Mouse (Mus musculus): Measurements from ENCODE around the gene Rexo5. TPM values are rescaled to one million over a fixed set of nuclear protein-coding genes. Genes with fewer than 3 reads are reported as not detected.

The Rexo5 gene
- polyA plus RNA-seq, 1 experiment from 2014 or later, result 24.8 TPM

GRCm38 (mm10) chr7:119897521-119898109, 103.8 kb downstream of the Rexo5 start:
- H3K9ac ChIP-seq (ENCODE audit: low read length), result no peak overlapping the region
- H3K27ac ChIP-seq (replicated peaks; ENCODE audit: low read depth, low read length), result no peak overlapping the region
- H3K4me3 ChIP-seq (ENCODE audit: low read depth, low read length), result no peak overlapping the region
- H3K4me2 ChIP-seq (ENCODE audit: low read depth, severe bottlenecking), result no peak overlapping the region
- no peak for ATAC-seq (ENCODE audit: insufficient number of reproducible peaks, low FRiP score, low TSS enrichment, low read depth)
- DNase-seq (ENCODE audit: low spot score), result no peak
- WGBS, result 92% methylated on average over 8 of the region's 8 CpGs
- H3K27me3 ChIP-seq (ENCODE audit: control insufficient read depth, insufficient read depth, low read length), result no peaks in the 10 kb centered on the region
- H3K9me3 ChIP-seq (ENCODE audit: control insufficient read depth, low read length), result no peaks in the 10 kb centered on the region
- H3K36me3 ChIP-seq (ENCODE audit: control insufficient read depth, insufficient read depth, low read length), result no peaks in the 10 kb centered on the region
- no peaks in the 10 kb centered on the region for H3K4me1 ChIP-seq (ENCODE audit: control insufficient read depth, insufficient read depth, low read length)

DNA sequence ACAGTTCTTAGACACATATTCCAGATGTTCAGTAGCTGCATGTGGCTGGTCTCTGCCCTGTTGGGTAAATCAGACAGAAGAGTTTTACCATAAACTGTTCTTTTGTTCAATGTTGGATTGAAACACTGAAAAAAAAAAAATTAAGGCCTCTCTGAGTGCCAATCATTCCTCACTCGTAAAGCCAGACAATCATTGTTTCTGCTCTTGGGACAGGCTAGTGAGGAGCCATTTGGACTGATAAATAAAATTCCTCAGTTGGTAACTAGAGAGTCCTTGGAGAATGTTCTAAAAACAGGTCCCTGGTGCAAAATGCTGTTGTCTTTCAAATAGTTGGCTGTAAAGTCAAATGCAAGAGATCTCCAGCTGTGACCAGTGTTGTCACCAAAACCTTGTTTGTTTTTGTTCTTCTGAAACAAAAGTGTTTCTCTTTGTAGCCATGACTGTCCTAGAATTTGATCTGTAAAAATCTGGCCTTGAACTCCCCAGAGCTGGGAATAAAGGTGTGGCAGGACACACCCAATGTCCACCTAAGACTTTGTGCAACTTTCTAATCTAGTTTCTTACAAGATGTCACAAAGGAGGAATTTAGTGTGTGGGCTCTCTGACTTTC, 104.5 kb downstream of the Rexo5 start:
- DNase-seq (ENCODE audit: low spot score), result no peak
- no peak overlapping the region for H3K4me2 ChIP-seq (ENCODE audit: low read depth, severe bottlenecking)
- no peak overlapping the region for H3K9ac ChIP-seq (ENCODE audit: low read length)
- no peaks in the 10 kb centered on the region for H3K9me3 ChIP-seq (ENCODE audit: control insufficient read depth, low read length)
- ATAC-seq (ENCODE audit: insufficient number of reproducible peaks, low FRiP score, low TSS enrichment, low read depth), result no peak
- H3K4me1 ChIP-seq (ENCODE audit: control insufficient read depth, insufficient read depth, low read length), result no peaks in the 10 kb centered on the region
- H3K27ac ChIP-seq (replicated peaks; ENCODE audit: low read depth, low read length), result no peak overlapping the region
- H3K27me3 ChIP-seq (ENCODE audit: control insufficient read depth, insufficient read depth, low read length), result no peaks in the 10 kb centered on the region
- no peaks in the 10 kb centered on the region for H3K36me3 ChIP-seq (ENCODE audit: control insufficient read depth, insufficient read depth, low read length)
- WGBS, result 71% methylated on average over 1 of the region's 1 CpGs
- H3K4me3 ChIP-seq (ENCODE audit: low read depth, low read length), result no peak overlapping the region

Other genes with a start within 250 kb of the Rexo5 start
- gene Acsm2, start 239.7 kb upstream of the Rexo5 start, polyA plus RNA-seq (2014; fragmentation: Nextera tagmentation; extraction: Ambion mirVana), result not detected in 2 replicates
- not detected in 2 replicates for gene Acsm1, start 187.0 kb upstream of the Rexo5 start, polyA plus RNA-seq (2014; fragmentation: Nextera tagmentation; extraction: Ambion mirVana)
- gene Acsm4, start 104.0 kb upstream of the Rexo5 start, polyA plus RNA-seq (2014; fragmentation: Nextera tagmentation; extraction: Ambion mirVana), result not detected in 2 replicates
- gene Thumpd1, start 73.2 kb upstream of the Rexo5 start, polyA plus RNA-seq (2014; fragmentation: Nextera tagmentation; extraction: Ambion mirVana), result 95.6 and 104 TPM in 2 replicates
- 0.14 and 0.25 TPM in 2 replicates for gene Acsm3, start 33.1 kb upstream of the Rexo5 start, polyA plus RNA-seq (2014; fragmentation: Nextera tagmentation; extraction: Ambion mirVana)
- gene Eri2, start 52 bp downstream of the Rexo5 start, polyA plus RNA-seq (2014; fragmentation: Nextera tagmentation; extraction: Ambion mirVana), result 32.3 and 32.9 TPM in 2 replicates
- gene Lyrm1, start 101.9 kb downstream of the Rexo5 start, polyA plus RNA-seq (2014; fragmentation: Nextera tagmentation; extraction: Ambion mirVana), result 7.1 and 8.5 TPM in 2 replicates
- gene Dcun1d3, start 102.3 kb downstream of the Rexo5 start, polyA plus RNA-seq (2014; fragmentation: Nextera tagmentation; extraction: Ambion mirVana), result 8.0 and 9.6 TPM in 2 replicates